Mouse (Mus musculus) heart, postnatal 0 days (tissue): Measurements from ENCODE around the gene Spag8.

ENCODE experiments used
- CTCF ChIP-seq: IDR thresholded peaks from 2 replicates; pipeline ENCODE4 v1.5.1; 2016; ENCODE audit warnings: antibody characterized with exemption, control low read depth, low read depth
- EP300 ChIP-seq: IDR thresholded peaks from 2 replicates; pipeline ENCODE4 v1.6.1; 2016; ENCODE audit warnings: antibody characterized with exemption, low read depth

GRCm38 (mm10) chr4:43678541-43678940, 25.1 kb upstream of the Spag8 start:
- TF ChIP-seq CTCF (no peak), EP300 (no peak)
